Mouse (Mus musculus) testis, adult 2 months (tissue): Measurements from ENCODE around the gene Cdx4. TPM values are rescaled to one million over a fixed set of nuclear protein-coding genes. Genes with fewer than 3 reads are reported as not detected.
A peak's percentile ranks its signal among the peaks of the same experiment; 100 is the strongest.

Experiments
- H3K27ac ChIP-seq: fragments of 200-500 bp; 2 replicates; pipeline ENCODE4 v1.5.1; 2012; ENCODE audit warnings: low read depth, low read length; ENCODE audit not compliant: control insufficient read depth, insufficient read depth
- H3K27me3 ChIP-seq: fragments of 200-500 bp; 2 replicates; pipeline ENCODE4 v1.6.1; 2012; ENCODE audit warnings: mild to moderate bottlenecking, low read length, moderate library complexity; ENCODE audit not compliant: control insufficient read depth, insufficient read depth
- H3K36me3 ChIP-seq: fragments of 200-500 bp; 2 replicates; pipeline ENCODE4 v1.6.1; 2012; ENCODE audit warnings: mild to moderate bottlenecking, low read length; ENCODE audit not compliant: control insufficient read depth, insufficient read depth
- H3K4me1 ChIP-seq: fragments of 200-500 bp; 2 replicates; pipeline ENCODE4 v1.6.1; 2012; ENCODE audit warnings: low read length; ENCODE audit not compliant: control insufficient read depth, insufficient read depth
- H3K4me3 ChIP-seq: fragments of 200-500 bp; 2 replicates; pipeline ENCODE4 v1.5.1; 2012; ENCODE audit warnings: low read depth, mild to moderate bottlenecking, low read length, moderate library complexity, mixed read lengths; ENCODE audit not compliant: control insufficient read depth
- CTCF ChIP-seq: fragments of 200-500 bp; IDR thresholded peaks from 2 replicates; pipeline ENCODE4 v1.5.1; 2012; ENCODE audit warnings: low read depth, mild to moderate bottlenecking, inconsistent platforms, low read length, moderate library complexity; ENCODE audit not compliant: control insufficient read depth, insufficient read depth, insufficient replicate concordance
- POLR2A ChIP-seq: fragments of 200-500 bp; IDR thresholded peaks from 2 replicates; pipeline ENCODE4 v1.6.1; 2012; ENCODE audit warnings: low read depth, mild to moderate bottlenecking, inconsistent platforms, low read length, moderate library complexity; ENCODE audit not compliant: control insufficient read depth
- polyA plus RNA-seq: library from polyadenylated mRNA; depleted of rRNA; stranded (reverse); fragments of >200 nt; gene quantifications from 2 replicates; pipeline ENCODE4 v1.2.3, GENCODE M21; 2012; rRNA removed

Gene Cdx4
- polyA plus RNA-seq = not detected in 2 replicates

GRCm38 (mm10) chrX:103321146-103321545 lies at the start of gene Cdx4:
TSS of gene Cdx4 (plus strand) at chrX:103321398.
- Histone ChIP-seq H3K4me1 (0 out of 2 replicates have a peak, but pooled peaks cover 2% of the 10 kb centered on the region), H3K4me3 (no peak within 1 kb of the TSS), H3K27me3 (no peaks in the 10 kb centered on the region), H3K27ac (no peak within 1 kb of the TSS), H3K36me3 (no peaks in the 10 kb centered on the region)
- TF ChIP-seq POLR2A = no peak
- TF ChIP-seq CTCF = no peak

GRCm38 (mm10) chrX:103274325-103274724 lies 46.9 kb upstream of the Cdx4 start:
- H3K4me3 ChIP-seq = no peak overlapping the region
- no peak overlapping the region for H3K27ac ChIP-seq
- no peaks in the 10 kb centered on the region for H3K36me3 ChIP-seq
- TF ChIP-seq POLR2A = no peak
- TF ChIP-seq CTCF = no peak
- no peaks in the 10 kb centered on the region for H3K4me1 ChIP-seq
- no peaks in the 10 kb centered on the region for H3K27me3 ChIP-seq

GRCm38 (mm10) chrX:103286899-103287722 lies 34.1 kb upstream of the Cdx4 start:
- Histone ChIP-seq H3K36me3 (no peaks in the 10 kb centered on the region), H3K4me1 (no peaks in the 10 kb centered on the region), H3K27ac (no peak overlapping the region), H3K27me3 (no peaks in the 10 kb centered on the region), H3K4me3 (no peak overlapping the region)
- TF ChIP-seq POLR2A (no peak), CTCF (no peak)

DNA sequence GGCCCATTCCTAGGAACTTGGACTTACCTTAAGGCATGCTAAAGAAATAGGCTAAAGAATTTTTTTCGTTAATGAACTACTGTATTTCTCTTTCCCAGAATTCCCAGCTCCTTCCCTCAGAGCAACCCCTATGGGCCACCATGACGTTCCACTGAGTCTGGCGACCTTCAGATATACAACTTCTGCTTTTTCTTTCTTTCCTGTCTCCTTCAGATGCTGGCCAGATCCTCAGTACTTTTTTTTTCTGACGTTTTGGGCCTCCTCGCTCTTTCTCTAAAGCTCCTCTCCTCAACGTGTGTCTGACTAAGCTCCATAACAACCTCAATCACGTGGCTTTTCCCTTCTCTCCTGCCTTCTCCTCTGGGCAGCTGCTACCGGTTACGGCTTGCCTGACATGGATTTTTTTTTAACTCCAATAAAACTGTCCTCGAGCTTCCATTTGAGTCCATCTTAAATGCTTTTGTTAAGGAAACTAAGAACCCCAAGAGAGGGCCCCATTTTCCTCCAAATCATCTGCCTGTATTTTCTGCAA lies 33.3 kb upstream of the Cdx4 start:
- Histone ChIP-seq H3K27ac (no peak overlapping the region), H3K36me3 (no peaks in the 10 kb centered on the region), H3K27me3 (no peaks in the 10 kb centered on the region), H3K4me1 (no peaks in the 10 kb centered on the region), H3K4me3 (no peak overlapping the region)
- TF ChIP-seq CTCF (no peak), POLR2A (no peak)

GRCm38 (mm10) chrX:103288485-103289330 lies 32.5 kb upstream of the Cdx4 start:
- TF ChIP-seq CTCF = no peak
- no peak for TF ChIP-seq POLR2A
- H3K27me3 ChIP-seq = no peaks in the 10 kb centered on the region
- H3K27ac ChIP-seq = no peak overlapping the region
- no peaks in the 10 kb centered on the region for H3K36me3 ChIP-seq
- no peaks in the 10 kb centered on the region for H3K4me1 ChIP-seq
- peak overlapping the region; percentile 9; the same call in 1 of the 2 replicates for H3K4me3 ChIP-seq

GRCm38 (mm10) chrX:103298937-103299336 lies 22.3 kb upstream of the Cdx4 start:
- Histone ChIP-seq H3K27ac (no peak overlapping the region), H3K27me3 (no peaks in the 10 kb centered on the region), H3K4me1 (no peaks in the 10 kb centered on the region), H3K36me3 (no peaks in the 10 kb centered on the region), H3K4me3 (no peak overlapping the region)
- TF ChIP-seq POLR2A (no peak), CTCF (no peak)

DNA sequence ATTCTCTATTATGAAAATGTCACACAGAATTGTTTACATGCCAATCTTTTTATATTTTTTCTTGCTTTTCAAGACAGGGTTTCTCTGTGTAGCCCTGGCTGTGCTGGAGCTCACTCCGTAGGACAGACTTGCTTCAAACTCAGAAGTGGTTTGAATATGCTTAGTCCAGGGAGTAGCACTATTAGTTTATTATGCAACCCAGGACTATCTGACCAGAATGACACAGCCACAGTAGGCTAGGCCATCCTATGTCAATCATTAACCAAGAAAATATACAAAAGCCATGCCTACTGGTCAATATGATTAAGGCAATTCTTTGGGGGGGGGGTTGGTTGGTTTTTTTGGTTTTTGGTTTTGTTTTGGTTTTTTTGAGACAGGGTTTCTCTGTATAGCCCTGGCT lies 12.9 kb upstream of the Cdx4 start:
- Histone ChIP-seq H3K27me3 (no peaks in the 10 kb centered on the region), H3K4me1 (no peaks in the 10 kb centered on the region), H3K27ac (no peak overlapping the region), H3K36me3 (no peaks in the 10 kb centered on the region), H3K4me3 (no peak overlapping the region)
- no peak for TF ChIP-seq CTCF
- TF ChIP-seq POLR2A = no peak
